Mouse (Mus musculus) heart, postnatal 0 days (tissue): Measurements from ENCODE around the gene Pkp3. TPM values are rescaled to one million over a fixed set of nuclear protein-coding genes. Genes with fewer than 3 reads are reported as not detected.

Experiments used
- ATAC-seq: fragments of 200-750 bp; cut with Nextera tagmentation; 2 replicates; pipeline ENCODE4 v1.8.0; 2017; ENCODE audit warnings: low read depth, moderate number of reproducible peaks, moderate library complexity; ENCODE audit not compliant: insufficient read depth
- DNase-seq: peaks from one replicate; pipeline ENCODE4 v3.0.0-alpha.2; 2016; ENCODE audit warnings: low spot score
- H3K27ac ChIP-seq: fragments of 300-500 bp; sonication (generic); 2 replicates; pipeline ENCODE4 v1.5.1; 2014; ENCODE audit warnings: low read depth, mild to moderate bottlenecking
- H3K27me3 ChIP-seq: fragments of 300-500 bp; sonication (generic); 2 replicates; pipeline ENCODE4 v1.6.1; 2014; ENCODE audit warnings: low read length, mixed read lengths; ENCODE audit not compliant: control insufficient read depth, insufficient read depth
- H3K36me3 ChIP-seq: fragments of 300-500 bp; sonication (generic); replicated peaks from 2 replicates; pipeline ENCODE4 v1.6.1; 2014; ENCODE audit warnings: low read length, mixed read lengths; ENCODE audit not compliant: control insufficient read depth, insufficient read depth
- H3K4me1 ChIP-seq: fragments of 300-500 bp; sonication (generic); 2 replicates; pipeline ENCODE4 v1.6.1; 2014; ENCODE audit warnings: antibody characterized with exemption; ENCODE audit not compliant: control insufficient read depth, insufficient read depth
- H3K4me2 ChIP-seq: fragments of 300-500 bp; sonication (generic); 2 replicates; pipeline ENCODE4 v1.6.1; 2014; ENCODE audit warnings: low read depth, mild to moderate bottlenecking, low read length, moderate library complexity
- H3K4me3 ChIP-seq: fragments of 300-500 bp; sonication (generic); 2 replicates; pipeline ENCODE4 v1.5.1; 2014; ENCODE audit warnings: low read depth, low read length
- H3K9ac ChIP-seq: fragments of 300-500 bp; sonication (generic); replicated peaks from 2 replicates; pipeline ENCODE4 v1.6.1; 2014; ENCODE audit warnings: low read depth, low read length, mixed read lengths
- H3K9me3 ChIP-seq: fragments of 300-500 bp; sonication (generic); replicated peaks from 2 replicates; pipeline ENCODE4 v1.6.1; 2016; ENCODE audit warnings: low read length; ENCODE audit not compliant: control insufficient read depth
- CTCF ChIP-seq: IDR thresholded peaks from 2 replicates; pipeline ENCODE4 v1.5.1; 2016; ENCODE audit warnings: antibody characterized with exemption, control low read depth, low read depth
- EP300 ChIP-seq: IDR thresholded peaks from 2 replicates; pipeline ENCODE4 v1.6.1; 2016; ENCODE audit warnings: antibody characterized with exemption, low read depth
- WGBS: fragments of 180-500 bp; shearing (Covaris S2); extraction: QIAGEN DNeasy Blood & Tissue Kit; methylation state at CpG from one replicate; pipeline ENCODE4 v1.1.7; 2014; 5-methylcytosine and 5-hydroxymethylcytosine counted together
- polyA plus RNA-seq: library from polyadenylated mRNA; unstranded; fragments of >200 nt; fragmentation: Nextera tagmentation; extraction: Ambion mirVana; gene quantifications from 2 replicates; pipeline ENCODE4 v1.2.1, GENCODE M21; 2015
- total RNA-seq: library from RNA; depleted of rRNA; stranded (reverse); fragments of >200 nt; gene quantifications from 2 replicates; pipeline ENCODE4 v1.2.3, GENCODE M21; 2014; ENCODE audit warnings: low replicate concordance

Pkp3 gene
- total and polyA plus RNA-seq, 2 experiments from 2014 or later, result 0.20 to 3.8 TPM

- TF ChIP-seq CTCF (peak; percentile 12; the same call in 1 of the 2 replicates), EP300 (no peak)
- H3K27me3 ChIP-seq, result peaks cover 21% of the 10 kb centered on the region; the same call in 1 of the 2 replicates
- H3K27ac ChIP-seq, result peak overlapping the region; percentile 49
- H3K36me3 ChIP-seq, result no peaks in the 10 kb centered on the region
- peak; percentile 65 for DNase-seq
- no peaks in the 10 kb centered on the region for H3K9me3 ChIP-seq
- no peak overlapping the region for H3K9ac ChIP-seq
- peak; percentile 47 for ATAC-seq
- peak overlapping the region; percentile 14; the same call in 1 of the 2 replicates for H3K4me3 ChIP-seq
- 0 out of 2 replicates have a peak, but pooled peaks cover 3% of the 10 kb centered on the region for H3K4me1 ChIP-seq
- peak overlapping the region; percentile 46 for H3K4me2 ChIP-seq
- WGBS, result 36% methylated on average over 6 of the region's 6 CpGs
Observed at GRCm38 (mm10) chr7:141096649-141097056, 18.6 kb downstream of the Pkp3 start.

GRCm38 (mm10) chr7:141097177-141097576 is 19.2 kb downstream of the Pkp3 start:
- DNase-seq (no peak), ATAC-seq (no peak)
- Histone ChIP-seq H3K4me2 (no peak overlapping the region), H3K36me3 (no peaks in the 10 kb centered on the region), H3K4me3 (no peak overlapping the region), H3K9me3 (no peaks in the 10 kb centered on the region), H3K9ac (no peak overlapping the region), H3K27ac (peak overlapping the region; percentile 49), H3K4me1 (0 out of 2 replicates have a peak, but pooled peaks cover 3% of the 10 kb centered on the region), H3K27me3 (peaks cover 23% of the 10 kb centered on the region; the same call in 1 of the 2 replicates)
- 74% methylated on average over 5 of the region's 5 CpGs for WGBS
- TF ChIP-seq EP300 (no peak), CTCF (no peak)

GRCm38 (mm10) chr7:141099911-141100691 is 22.1 kb downstream of the Pkp3 start, which contains the start of gene Sigirr:
Gene Sigirr, minus strand, starts transcription at chr7:141100572.
- WGBS, result 1% methylated on average over 56 of the region's 56 CpGs
- ATAC-seq (no peak), DNase-seq (no peak)
- 0 out of 2 replicates have a peak, but pooled peaks cover 3% of the 10 kb centered on the region for H3K4me1 ChIP-seq
- H3K9me3 ChIP-seq, result no peaks in the 10 kb centered on the region
- no peak within 1 kb of the TSS for H3K27ac ChIP-seq
- peak within 1 kb of the TSS; percentile 84 for H3K4me2 ChIP-seq
- H3K4me3 ChIP-seq, result peak within 1 kb of the TSS; percentile 46
- TF ChIP-seq EP300 (no peak), CTCF (no peak)
- peak within 1 kb of the TSS; percentile 27; the same call in 1 of the 2 replicates for H3K9ac ChIP-seq
- H3K36me3 ChIP-seq, result no peaks in the 10 kb centered on the region
- H3K27me3 ChIP-seq, result peaks cover 23% of the 10 kb centered on the region; the same call in 1 of the 2 replicates

- no peak overlapping the region for H3K4me2 ChIP-seq
- WGBS, result 39% methylated on average over 3 of the region's 3 CpGs
- H3K27me3 ChIP-seq, result peaks cover 23% of the 10 kb centered on the region; the same call in 1 of the 2 replicates
- no peak overlapping the region for H3K27ac ChIP-seq
- H3K9me3 ChIP-seq, result no peaks in the 10 kb centered on the region
- no peak overlapping the region for H3K4me3 ChIP-seq
- TF ChIP-seq EP300 (no peak), CTCF (no peak)
- no peaks in the 10 kb centered on the region for H3K36me3 ChIP-seq
- H3K4me1 ChIP-seq, result 0 out of 2 replicates have a peak, but pooled peaks cover 3% of the 10 kb centered on the region
- H3K9ac ChIP-seq, result no peak overlapping the region
- DNase-seq (no peak), ATAC-seq (no peak)
Observed at GRCm38 (mm10) chr7:141103161-141103560, 25.1 kb downstream of the Pkp3 start.

DNA sequence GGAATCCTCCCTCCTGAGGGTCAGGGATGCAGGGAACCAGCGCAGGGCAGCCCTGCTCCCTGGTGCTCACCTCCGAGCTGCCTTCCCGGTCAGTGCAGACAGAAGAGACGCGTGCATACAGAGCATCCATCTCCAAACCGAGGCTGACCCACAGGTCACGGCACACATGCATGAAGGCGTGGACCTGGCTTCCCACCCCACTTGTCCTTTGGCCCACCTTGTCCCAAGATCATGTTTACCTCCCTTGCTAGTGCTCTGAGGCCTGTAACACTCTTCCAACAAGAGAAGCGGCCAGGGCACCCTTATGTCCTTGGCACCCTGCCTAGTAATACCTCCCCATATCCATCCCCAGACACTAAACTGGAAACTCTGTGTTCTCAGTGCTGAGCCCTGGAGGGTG is 37.9 kb downstream of the Pkp3 start:
- no peak for DNase-seq
- no peak overlapping the region for H3K9ac ChIP-seq
- no peaks in the 10 kb centered on the region for H3K4me1 ChIP-seq
- H3K4me2 ChIP-seq, result no peak overlapping the region
- 0 out of 2 replicates have a peak, but pooled peaks cover 6% of the 10 kb centered on the region for H3K27me3 ChIP-seq
- TF ChIP-seq EP300, result no peak
- no peak overlapping the region for H3K4me3 ChIP-seq
- no peaks in the 10 kb centered on the region for H3K36me3 ChIP-seq
- ATAC-seq, result no peak
- no peaks in the 10 kb centered on the region for H3K9me3 ChIP-seq
- no peak overlapping the region for H3K27ac ChIP-seq
- WGBS, result 72% methylated on average over 9 of the region's 9 CpGs
